Mouse (Mus musculus) layer of hippocampus, adult 8-10 months (tissue): ENCODE results near the gene Cacna2d3. TPM values are rescaled to one million over a fixed set of nuclear protein-coding genes. Genes with fewer than 3 reads are reported as not detected.

ENCODE experiments used
- DNase-seq, 2 experiments: peaks; one replicate each; pipeline ENCODE4 v3.0.0; 2022; ENCODE audit warnings: low spot score in 2 of 2
- total RNA-seq, 4 experiments: library from RNA; stranded (reverse); gene quantifications; 2 replicates each; pipeline ENCODE4 v1.2.4; 2022

Cacna2d3 gene
- total RNA-seq, 4 experiments from 2014 or later, result 95.3 to 105 (median 102) TPM

DNA sequence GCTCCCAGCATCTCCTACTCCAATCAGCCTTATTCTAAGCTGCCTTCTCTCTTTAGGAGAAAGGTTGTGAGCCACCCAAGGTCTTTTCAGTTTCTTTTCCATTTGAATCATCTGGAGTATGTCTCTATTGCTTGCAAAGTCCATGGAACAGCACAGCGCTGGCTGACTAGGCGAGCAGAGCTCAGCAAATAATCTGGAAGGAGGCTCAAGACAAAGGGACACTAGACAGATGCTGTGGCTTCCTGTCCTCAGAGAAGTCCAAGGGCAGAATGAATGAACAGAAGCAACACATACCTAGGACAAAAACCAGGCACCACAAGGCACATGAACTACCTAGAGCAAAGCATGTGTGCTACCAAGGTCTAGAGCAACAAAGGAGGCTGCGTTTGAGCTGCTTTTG lies 328.8 kb downstream of the Cacna2d3 start:
- no peak for DNase-seq

DNA sequence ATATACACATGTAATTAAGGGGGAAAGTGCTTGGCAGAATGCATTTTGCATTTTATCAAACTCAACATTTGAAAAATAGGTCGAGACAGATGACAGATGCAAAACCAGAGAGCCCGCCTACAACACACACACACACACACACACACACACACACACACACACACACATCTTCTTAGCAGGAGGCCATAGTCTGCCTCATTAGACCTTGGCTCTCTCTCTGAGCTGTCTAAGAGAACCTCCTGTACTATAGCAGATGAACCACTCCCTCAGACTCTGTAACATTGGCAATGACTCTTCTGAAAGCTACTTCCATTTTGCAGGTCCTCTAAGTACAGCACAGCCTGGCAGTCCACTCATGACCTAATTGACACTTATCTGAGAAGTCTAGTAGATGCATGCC lies 330.2 kb downstream of the Cacna2d3 start:
- DNase-seq, result no peak

DNA sequence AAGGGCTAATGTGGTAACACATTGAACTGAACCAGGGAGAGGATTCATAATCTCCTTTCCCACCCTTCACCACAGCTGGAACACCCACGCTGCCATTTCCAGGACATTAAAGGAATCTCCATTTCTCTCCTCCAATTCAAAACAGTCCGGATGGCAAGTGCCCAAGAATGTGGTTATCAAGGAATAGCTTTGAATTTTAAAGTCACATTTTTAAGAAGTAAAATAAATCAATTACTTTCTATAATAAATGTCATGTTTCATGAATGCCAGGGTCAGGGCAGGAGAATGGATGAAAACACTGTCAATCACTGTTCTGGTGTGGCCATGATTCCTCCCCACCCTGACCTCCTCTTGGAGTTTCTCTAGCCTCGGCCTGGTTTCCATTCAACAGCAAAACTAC lies 333.9 kb downstream of the Cacna2d3 start:
- DNase-seq, result no peak

DNA sequence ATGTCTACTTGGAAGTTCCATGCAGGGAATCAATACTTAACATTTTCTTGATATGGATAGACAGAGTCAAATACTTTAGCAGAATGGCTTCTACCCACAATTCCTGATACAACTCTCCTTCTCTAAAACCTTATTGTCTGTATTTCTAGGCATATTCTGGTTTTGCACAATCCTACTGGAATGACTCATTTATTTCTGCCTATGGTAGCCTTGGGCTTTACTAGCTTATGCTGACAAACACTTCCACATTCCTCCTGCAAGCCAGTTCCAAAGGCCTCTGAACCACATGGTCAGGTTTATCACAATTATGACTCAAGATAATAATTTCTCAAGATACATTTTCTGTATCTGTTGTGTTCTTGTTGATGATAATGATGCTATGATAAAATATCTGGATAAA lies 336.2 kb downstream of the Cacna2d3 start:
- no peak for DNase-seq

DNA sequence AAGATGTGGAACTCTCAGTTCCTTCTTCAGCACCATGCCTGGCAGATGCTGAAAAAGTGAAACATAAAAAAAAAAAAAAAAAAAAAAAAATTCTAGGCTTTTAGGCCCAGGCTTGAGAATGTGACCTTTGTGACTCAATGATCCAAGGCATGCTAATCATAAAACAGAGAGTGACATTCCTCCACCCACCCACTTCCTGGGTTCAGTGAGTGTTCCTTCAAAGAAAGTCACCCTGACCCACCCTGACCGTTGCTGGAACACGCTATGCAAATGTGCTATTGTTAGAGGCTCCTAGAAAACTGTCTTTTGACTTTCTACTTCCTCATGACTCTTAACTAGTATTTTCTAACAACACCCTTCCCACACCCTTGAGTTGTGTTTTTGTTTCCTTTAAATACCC lies 338.9 kb downstream of the Cacna2d3 start:
- no peak for DNase-seq

DNA sequence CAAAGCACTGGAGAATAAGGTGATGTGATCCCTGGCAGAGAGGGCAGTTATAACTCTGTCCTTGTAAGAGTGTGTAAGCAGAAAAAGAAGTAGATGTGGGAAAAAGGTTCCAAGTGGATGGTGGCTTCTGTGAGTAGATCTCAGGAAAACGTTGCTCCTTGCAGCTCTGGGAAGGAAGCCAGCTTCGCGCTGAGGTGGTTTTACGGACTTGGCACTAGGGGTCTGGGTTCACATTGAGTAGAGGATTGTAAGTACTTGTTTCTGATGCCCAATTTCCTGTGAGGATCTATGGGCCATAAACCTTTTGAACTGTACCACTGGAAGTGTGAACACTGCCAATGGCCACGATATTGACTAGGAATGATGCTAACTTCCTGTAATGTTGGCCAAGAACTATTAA lies 354.8 kb downstream of the Cacna2d3 start:
- no peak for DNase-seq

DNA sequence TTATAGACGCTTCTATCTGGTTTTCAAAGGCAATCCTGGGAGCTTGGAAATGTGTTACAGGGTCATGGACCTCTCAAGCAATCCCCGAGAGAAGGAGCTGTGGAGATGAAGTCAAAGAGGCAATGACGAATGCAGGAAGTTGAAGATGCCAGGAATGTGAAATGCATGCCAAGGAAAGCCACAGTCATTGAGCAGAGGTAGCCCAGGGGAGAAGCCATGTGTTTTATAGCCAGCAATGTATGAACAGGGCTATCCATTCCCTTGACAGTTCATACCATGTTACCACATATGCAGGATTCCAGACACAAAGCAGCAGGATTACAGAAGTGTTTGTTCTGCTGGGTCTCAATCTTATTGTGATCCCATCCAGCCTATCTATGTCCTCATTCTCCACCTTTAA lies 359.2 kb downstream of the Cacna2d3 start:
- DNase-seq, result no peak

DNA sequence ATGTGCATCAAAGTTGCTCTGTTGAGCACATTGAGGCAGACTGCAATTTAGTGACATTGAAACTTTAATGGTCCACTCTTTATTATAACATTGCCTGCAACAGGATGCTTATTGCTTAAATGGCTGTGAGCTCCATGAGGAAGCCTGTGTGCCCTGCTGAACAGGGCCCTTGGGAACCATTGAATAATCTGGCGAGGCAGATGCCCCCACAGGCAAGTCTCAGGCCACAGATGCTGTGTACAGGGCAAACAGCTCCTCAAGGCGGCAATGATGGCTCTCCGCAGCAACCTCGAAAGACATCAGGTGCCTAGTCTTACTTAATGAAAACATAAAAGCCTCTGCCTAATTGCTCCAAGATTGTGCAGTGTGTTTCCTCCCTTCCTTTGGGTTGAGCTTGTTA lies 371.0 kb downstream of the Cacna2d3 start:
- no peak for DNase-seq

DNA sequence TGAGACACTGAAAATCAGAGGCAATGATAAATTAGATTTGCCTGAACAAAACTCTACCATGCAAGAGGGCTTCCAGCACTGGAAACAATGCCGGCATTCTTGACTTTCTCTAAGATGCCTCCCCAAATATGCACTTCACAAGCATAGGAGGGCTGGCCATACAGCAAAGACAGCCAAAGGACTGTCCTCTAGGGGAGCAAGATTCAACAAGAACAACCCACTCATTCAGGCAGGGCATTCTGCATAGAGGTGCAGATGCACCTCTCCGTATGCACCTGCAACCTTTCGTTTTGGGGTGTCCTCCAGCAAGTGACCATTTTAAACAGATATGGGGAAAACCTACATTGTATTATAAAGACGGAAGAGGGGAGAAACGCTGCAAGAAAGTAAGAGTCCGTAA lies 380.1 kb downstream of the Cacna2d3 start:
- no peak for DNase-seq

DNA sequence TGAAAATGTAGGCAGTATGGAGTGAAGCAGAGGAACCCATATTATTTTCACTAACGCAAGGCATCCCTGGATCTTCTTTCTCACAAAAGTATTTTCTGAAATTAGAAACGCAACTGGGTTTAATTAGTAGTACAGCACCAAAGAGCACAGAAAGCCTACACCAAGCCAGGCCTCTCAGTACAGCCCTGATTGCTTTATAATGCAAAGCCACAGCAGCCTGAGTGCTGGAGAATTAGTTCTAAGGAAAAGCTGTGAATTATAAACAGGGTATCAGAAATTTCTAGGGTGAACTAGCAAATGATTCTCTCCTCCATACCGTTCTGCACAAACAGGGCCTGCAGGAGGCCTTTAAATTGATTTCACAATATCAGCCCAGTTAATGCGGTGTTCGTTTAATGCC lies 380.9 kb downstream of the Cacna2d3 start:
- no peak for DNase-seq

DNA sequence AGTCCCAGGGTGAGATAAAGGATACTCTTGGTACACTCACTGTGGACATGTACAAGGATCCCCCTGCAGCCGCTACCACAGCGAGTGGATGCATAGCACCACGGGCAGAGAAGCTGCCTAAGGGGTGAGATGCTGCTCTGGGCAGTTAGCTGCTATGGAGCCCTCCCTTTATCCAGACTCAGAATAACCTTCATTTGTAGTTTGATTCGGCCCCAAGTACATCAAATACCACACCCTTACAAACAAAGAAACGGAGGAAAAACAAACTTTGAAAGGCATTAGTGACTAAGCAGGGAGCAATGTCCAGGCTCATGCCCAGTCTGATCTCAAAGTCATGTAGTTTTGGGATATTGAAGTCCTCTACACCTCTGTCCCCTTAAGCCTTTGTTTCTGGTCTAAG lies 386.8 kb downstream of the Cacna2d3 start:
- DNase-seq, result no peak

DNA sequence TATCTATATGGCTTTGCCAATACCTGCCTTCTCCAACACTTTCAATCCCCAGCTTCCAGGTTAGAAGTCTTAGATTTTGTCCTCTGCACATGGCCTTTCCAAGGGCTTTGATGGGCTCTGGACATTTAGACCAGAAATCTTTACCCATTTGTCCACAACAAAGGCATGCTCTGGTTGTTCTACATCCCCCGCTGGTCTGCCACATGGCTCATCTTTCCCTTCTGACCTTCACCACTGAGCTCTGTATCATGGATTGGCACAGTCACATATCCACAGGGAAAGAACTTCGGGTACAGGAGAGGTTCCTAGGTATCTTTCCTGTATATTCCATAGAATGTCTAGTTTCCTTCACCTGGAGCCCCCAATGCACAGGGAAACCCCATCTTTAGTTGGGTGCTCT lies 387.4 kb downstream of the Cacna2d3 start:
- no peak for DNase-seq

DNA sequence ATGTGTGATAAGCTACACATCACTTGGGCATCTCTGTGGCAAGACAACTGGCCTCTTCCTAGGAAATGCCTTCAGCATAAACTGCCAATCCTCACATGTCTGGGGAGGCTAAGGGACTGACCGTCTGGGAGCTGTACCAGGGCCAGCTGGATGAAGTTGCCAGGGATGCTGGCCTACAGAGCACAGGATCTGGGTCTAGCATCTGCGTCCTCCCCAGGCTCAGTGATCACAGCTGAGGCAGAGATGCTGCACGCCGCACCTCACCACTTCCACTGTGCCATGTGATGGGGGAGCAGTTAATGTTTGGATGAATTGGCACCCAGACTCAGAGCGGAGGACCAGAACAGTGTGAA lies 397.3 kb downstream of the Cacna2d3 start:
- peak in 1 of 2 experiments; percentile 16 for DNase-seq

DNA sequence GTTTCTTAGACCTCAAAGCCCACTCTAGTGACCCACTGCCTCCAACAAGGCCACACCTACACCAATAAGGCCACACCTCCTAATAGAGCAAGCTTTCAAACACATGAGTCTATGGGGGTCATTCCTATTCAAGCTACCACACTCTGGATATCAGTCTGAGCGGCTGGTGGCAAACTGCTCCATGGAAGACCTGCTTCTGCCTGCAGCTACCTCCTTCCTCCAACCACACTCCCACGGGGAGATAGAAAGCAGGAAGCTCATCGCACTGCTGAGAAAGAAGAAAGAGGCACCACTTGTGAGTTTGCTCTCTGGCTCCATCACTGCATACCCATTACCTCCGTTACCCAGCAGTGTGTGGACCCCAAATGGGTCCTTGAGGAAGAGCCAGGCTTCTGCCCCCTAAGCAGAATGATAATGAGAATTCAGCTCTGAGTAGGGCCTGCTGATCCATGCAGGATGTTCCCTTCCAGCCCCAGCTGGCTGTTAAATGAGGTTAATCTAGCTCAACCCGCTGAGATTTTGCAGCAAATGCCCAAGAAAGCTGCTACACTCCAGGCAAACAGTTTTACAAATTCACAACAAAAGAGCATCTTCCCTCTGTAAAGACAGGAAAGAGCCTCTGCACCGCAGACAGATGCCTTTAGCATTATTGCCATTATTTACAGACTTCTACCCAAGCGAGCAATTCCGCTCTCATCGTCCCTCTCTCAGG lies 397.8 kb downstream of the Cacna2d3 start:
- DNase-seq, result no peak

DNA sequence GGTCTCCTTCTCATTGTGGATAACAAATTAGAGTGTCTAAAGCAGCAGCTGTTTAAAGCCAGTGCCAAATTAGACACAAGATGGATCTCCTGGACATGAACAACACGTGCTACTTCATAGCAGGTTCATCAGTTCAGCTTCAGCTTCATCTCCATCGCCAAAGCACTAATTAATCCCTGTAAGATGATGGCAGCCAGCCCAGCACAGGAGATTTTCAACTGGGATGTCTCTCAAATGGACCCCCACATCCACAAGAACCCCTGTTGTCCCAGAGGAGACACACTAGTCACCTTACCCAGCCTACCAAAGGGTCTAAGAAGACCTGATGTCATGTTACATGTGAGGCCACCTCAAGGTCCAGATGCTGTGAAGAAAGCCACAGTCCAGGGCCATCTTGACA lies 408.2 kb downstream of the Cacna2d3 start:
- DNase-seq, result no peak

DNA sequence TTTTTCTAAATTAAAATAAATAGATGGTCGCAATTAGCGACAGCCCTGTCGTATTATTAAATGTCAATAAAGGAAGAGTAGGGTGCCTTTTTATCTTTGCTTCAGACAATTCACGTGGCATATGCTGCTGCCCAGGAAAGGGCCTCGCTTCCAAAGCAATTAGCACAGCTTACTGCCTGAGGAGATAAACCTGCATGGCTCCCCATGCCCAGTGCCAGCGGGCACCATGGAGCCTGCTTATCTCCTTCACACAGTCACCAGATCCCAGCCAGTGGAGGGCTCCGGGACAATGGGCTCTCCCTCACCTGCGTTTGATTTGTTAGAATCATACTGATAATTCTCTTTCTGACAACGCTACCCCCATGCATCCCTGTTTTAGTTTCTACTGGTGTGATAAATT lies 416.0 kb downstream of the Cacna2d3 start:
- no peak for DNase-seq

DNA sequence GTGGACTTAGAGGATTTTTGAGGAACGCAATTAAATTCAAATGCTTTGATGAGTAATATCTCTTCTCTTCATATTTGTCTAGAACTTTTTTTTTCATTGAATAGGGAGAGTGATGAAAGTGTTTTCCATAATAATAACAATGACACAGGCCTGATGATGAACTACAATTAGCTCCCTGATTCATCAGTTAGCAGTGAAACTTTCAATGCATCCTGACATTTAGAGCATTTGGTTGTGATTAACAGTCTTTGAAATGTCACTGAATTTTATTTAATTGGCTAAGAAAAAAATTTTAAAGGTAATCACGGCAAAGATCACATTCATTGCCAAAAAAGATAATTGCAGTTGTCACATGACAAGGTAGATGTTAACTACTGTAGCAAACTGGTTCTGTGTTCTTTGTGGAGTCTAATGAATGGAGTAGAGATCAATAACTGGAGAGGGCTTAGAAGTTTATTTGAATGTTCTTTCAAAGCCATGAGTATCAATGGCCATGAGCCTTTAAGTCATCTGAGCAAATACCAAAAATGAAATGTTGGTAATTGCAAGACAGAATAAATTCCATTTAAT lies 425.4 kb downstream of the Cacna2d3 start:
- no peak for DNase-seq

DNA sequence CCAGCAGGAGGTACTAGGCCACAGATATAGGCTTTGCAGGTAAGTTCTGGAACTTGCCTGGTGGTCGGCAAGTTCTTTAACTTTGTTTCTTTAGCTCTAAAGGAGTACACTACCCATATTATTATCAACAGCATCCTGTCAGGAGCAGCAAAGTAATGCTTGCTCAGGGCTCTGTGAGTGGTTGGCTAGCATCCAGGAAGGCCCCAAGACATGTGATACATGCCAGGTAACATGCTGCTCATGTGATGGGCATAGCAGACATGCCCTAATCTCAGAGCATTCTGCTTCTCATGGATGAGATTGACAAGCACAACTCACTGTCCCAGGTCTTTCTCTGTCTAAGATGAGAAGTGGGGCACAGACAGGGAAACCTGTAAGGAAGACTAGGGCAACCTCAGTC lies 442.8 kb downstream of the Cacna2d3 start:
- DNase-seq, result no peak

DNA sequence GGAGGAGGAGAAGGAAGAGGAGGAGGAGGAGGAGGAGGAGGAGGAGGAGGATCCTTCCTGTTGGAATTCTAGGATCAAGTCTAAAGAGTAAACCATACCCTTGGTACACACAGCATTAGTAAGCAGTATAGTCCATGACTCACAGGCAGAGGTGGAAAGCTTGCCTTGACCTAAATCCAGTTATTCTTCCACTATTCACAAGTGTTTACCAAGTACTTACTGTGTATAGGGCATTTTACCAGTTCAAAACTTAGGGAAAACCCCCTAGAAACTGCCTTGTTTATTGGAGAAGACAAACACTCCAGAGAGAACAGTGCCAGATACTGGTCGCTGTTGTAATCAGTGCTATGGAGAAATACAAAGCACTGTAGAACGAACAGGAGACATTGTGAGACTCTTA lies 443.3 kb downstream of the Cacna2d3 start:
- no peak for DNase-seq

DNA sequence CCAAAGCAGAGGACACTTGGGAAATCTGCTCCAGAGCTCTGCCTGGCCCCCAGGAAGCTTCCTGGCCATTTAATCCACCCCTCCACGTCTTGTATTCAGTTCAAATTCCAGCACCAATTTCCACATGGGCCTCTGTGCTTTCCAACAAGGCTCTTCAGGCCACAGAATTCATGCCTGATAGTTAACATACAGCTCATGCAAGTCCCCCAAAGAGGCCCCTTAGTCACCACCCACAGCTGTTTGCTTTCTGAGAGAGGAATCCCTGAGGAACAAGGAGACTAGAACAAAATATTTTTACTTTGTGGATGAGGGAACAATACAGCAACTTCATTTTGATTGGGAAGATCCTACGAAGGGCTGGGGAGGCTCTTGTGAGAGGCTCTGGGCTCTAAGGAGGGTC lies 444.0 kb downstream of the Cacna2d3 start:
- DNase-seq, result no peak

DNA sequence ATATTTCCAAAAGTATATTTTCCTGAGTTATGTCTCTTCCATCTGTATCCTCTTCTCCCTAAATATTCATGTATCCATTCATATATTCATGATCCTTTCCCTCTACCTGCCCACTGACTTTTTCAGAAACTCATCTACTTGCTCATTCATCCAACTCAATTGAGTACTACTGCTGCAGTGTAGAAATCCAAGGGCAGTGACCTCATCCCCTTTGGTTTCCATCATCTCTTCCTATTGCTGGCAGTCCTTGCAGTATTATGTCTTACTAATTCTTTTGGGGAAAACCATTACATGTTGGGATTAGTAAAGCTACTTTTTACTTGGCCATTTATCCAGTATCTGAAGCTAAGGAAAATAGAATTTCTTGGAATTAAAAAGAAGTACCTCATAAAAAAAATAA lies 447.8 kb downstream of the Cacna2d3 start:
- DNase-seq, result no peak

DNA sequence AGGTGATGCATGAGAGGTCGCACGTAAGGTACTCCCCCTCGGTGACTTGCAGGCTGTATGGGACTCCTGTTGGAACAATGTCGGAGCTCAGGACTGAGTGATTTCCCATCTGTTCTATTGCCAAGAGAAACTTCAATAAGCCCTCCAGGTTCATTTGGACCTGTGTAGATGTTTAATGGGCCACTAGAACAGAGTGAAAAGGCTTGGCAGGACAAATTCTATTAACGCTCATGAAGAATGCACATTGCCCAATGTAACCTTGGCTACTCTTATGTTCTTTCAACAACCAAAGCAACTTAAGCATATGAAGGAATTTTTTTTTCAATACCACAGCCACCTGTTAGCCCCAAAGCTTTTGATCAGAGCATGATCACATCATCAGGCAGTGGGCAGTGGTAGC lies 451.1 kb downstream of the Cacna2d3 start:
- no peak for DNase-seq

DNA sequence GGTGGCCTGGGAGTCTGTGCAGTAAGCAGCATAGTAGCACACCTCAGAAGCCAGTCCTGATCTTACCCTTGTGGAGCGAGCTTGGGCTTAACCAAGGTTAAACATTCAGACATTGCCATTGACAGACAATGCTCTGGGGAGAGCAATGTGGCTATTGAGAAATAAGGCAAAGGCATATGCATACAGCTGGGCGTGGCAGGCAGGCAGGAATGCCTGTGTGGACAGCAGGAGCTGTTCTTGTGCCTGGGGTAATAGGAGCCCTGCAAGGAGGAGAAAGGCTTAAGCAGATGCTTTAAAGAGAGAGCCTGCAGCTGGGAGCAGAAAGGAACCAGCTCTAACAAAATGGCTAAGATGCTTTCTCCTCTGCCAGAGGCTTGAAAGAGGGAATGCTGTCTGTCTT lies 451.8 kb downstream of the Cacna2d3 start:
- DNase-seq, result no peak

DNA sequence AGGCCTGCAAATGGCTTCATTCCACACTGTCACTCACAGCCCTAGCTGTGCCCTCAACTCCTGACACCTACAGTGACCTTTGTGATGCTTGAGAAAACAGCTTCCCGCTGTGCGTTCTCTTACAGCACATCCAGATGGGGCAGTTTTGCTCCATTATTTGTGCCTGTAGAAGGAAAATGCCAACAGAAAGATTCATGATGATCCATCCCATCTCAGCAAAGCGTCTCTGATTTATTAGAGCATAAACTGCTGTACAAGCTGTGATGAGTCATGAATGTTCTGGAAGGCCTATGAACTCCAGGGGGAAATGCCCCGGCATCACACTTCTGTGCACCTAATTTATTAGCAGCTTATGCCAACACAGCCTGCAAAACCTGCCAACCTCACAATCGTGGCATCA lies 453.1 kb downstream of the Cacna2d3 start:
- DNase-seq, result no peak
